Mouse (Mus musculus): ENCODE measurements around the gene Sec61b. TPM values are rescaled to one million over a fixed set of nuclear protein-coding genes. Genes with fewer than 3 reads are reported as not detected.

Gene Sec61b
- polyA plus RNA-seq, 1 experiment from 2014 or later: 403 TPM

GRCm38 (mm10) chr4:47529866-47530265 is 55.4 kb downstream of the Sec61b start:
- Histone ChIP-seq H3K4me1 (no peaks in the 10 kb centered on the region), H3K4me2 (replicated peaks) (no peak overlapping the region)
- WGBS: 90% methylated on average over 4 of the region's 4 CpGs

More at GRCm38 (mm10) chr4:47529866-47530265, 55.4 kb downstream of the Sec61b start:
- H3K4me3 ChIP-seq: no peak overlapping the region
- no peaks in the 10 kb centered on the region for H3K9me3 ChIP-seq
- no peaks in the 10 kb centered on the region for H3K36me3 ChIP-seq
- H3K27ac ChIP-seq: no peak overlapping the region
- ATAC-seq (ENCODE audit: insufficient number of reproducible peaks, insufficient read depth, low FRiP score, low TSS enrichment): no peak
- no peak overlapping the region for H3K9ac ChIP-seq
- no peaks in the 10 kb centered on the region for H3K27me3 ChIP-seq

Other genes with a start within 250 kb of the Sec61b start
- 78.6 and 84.2 TPM in 2 replicates for gene Tgfbr1, start 121.4 kb upstream of the Sec61b start, polyA plus RNA-seq (2016; fragmentation: Nextera tagmentation; extraction: Ambion mirVana)
- 109 TPM in 2 replicates for gene Alg2, start 325 bp upstream of the Sec61b start, polyA plus RNA-seq (2016; fragmentation: Nextera tagmentation; extraction: Ambion mirVana)

Measured in embryonic facial prominence, embryonic 12.5 days (tissue).